Mouse (Mus musculus): Measurements from ENCODE around the gene Ip6k3. TPM values are rescaled to one million over a fixed set of nuclear protein-coding genes. Genes with fewer than 3 reads are reported as not detected.

Gene Ip6k3
- 0.29 and 0.33 TPM in 2 replicates for polyA plus RNA-seq (2012; rRNA removed)

DNA sequence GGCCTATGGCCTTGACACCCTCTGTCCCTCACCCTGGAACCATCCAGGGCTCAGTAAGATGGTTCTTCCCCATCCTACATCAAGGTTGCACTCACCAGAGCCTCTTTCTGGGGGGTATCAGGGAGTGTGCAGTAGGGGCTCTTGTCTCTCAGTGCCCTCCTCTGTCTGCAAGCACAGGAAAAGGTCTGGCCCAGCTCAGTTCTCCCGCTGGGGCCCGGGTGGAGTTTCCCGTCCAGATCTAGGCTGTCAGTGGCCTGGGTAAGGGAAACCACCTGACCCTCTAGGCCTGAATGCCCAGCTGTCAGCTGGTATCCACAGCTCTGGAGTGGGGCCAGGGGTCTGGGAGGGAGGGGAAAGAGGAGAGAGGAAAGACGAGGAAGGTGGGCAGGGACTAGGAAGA, at the start of gene Ip6k3:
Gene Ip6k3, minus strand, starts transcription at position 251 of the 400 bp plus-strand sequence.
- no peak for TF ChIP-seq POLR2A (IDR thresholded peaks at IDR 0.05; ENCODE audit: borderline replicate concordance, extremely low read depth, insufficient read depth, insufficient read length, poor library complexity, severe bottlenecking)
- TF ChIP-seq CTCF (IDR thresholded peaks at IDR 0.05; ENCODE audit: borderline replicate concordance, extremely low read depth, insufficient read depth, insufficient read length): no peak
- DNase-seq (ENCODE audit: low read depth): no peak

DNA sequence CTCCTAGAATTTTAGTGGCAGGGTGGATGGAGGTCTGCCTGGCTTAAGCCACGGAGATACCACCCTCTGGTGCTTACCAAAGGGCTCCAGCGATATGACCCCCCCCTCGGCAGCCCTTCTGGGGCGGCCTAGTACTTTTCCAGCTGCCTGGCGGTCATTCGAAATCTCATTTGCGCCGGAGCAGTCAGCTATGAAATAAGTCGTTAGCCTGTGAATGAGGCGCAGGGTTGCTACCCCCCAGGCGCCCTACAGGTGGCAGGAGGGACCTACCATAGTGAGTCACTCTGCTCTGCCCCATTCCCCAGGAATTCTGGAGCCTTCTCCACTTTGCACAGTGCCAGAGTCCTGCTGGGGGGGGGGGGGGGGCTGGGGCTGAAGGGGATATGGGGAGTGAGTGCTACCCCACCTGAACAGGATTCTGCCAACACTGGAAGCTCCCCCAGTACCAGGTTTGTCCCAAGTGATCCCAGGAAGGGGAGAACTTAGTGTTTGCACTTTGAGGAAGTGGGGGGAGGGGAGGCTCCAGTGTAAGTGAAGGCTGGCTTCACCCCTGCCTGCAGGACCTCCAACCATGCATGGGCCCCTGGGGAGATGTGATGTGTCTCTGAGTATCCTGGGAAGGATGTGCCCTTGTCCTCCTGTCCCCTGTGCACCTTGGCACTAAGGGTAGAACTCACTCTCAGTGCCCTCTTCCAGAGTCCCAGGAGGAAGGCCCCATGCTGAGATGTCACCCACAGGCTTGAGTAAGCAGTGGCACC, 45.4 kb upstream of the Ip6k3 start:
- TF ChIP-seq POLR2A (IDR thresholded peaks at IDR 0.05; ENCODE audit: borderline replicate concordance, extremely low read depth, insufficient read depth, insufficient read length, poor library complexity, severe bottlenecking) (no peak), CTCF (IDR thresholded peaks at IDR 0.05; ENCODE audit: borderline replicate concordance, extremely low read depth, insufficient read depth, insufficient read length) (peak; percentile 64)
- DNase-seq (ENCODE audit: low read depth): peak; percentile 76

DNA sequence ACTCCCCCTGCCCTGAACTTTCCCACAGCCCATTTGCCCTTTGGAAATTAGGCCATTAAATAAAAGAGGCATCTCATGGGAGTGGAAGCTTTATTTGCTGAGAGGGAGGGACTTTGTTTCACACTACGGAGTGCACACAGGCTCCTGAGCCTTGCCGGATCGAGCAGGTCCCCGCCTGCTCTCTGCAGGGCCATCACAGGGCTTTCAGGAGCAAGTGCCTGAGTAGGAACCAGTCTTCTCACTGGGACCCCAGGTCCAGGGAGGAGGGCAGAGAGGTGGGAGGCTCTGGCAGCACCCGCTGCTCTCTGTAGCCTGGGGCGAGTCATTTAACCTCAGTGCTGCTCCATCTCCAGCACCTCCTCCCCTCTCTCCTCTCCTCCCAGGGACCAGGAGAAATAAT, 44.4 kb upstream of the Ip6k3 start:
- no peak for DNase-seq (ENCODE audit: low read depth)
- no peak for TF ChIP-seq CTCF (IDR thresholded peaks at IDR 0.05; ENCODE audit: borderline replicate concordance, extremely low read depth, insufficient read depth, insufficient read length)
- TF ChIP-seq POLR2A (IDR thresholded peaks at IDR 0.05; ENCODE audit: borderline replicate concordance, extremely low read depth, insufficient read depth, insufficient read length, poor library complexity, severe bottlenecking): no peak

DNA sequence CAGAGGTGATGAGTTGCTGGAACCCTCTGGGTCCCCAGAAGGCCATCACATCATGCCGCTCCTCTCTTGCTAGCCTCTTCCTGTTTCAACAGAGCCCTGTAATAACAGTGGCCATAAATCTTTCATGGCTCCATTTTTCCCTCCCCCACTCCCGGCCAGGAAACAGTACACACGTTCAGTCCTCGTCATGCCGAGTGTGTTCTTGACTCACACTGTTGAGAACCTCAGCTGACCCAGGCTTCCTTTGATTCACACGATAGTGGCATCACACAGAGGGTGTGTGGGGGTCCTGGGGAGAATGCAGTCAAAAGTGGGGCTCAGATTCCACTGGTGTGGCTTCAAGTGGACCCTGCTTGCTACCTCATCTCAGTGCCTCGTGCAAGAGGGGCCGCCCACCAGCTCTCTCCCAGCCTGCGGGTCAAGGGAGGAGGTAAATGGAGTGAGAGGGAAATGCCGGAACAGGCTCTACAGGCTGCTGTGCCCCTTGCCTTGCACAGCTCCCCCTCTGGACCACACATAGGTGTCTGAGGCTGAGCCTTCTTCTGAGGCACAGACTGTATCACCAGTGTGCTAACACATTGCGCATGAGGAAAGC, 39.6 kb upstream of the Ip6k3 start:
- DNase-seq (ENCODE audit: low read depth): no peak
- TF ChIP-seq POLR2A (IDR thresholded peaks at IDR 0.05; ENCODE audit: borderline replicate concordance, extremely low read depth, insufficient read depth, insufficient read length, poor library complexity, severe bottlenecking) (no peak), CTCF (IDR thresholded peaks at IDR 0.05; ENCODE audit: borderline replicate concordance, extremely low read depth, insufficient read depth, insufficient read length) (no peak)

DNA sequence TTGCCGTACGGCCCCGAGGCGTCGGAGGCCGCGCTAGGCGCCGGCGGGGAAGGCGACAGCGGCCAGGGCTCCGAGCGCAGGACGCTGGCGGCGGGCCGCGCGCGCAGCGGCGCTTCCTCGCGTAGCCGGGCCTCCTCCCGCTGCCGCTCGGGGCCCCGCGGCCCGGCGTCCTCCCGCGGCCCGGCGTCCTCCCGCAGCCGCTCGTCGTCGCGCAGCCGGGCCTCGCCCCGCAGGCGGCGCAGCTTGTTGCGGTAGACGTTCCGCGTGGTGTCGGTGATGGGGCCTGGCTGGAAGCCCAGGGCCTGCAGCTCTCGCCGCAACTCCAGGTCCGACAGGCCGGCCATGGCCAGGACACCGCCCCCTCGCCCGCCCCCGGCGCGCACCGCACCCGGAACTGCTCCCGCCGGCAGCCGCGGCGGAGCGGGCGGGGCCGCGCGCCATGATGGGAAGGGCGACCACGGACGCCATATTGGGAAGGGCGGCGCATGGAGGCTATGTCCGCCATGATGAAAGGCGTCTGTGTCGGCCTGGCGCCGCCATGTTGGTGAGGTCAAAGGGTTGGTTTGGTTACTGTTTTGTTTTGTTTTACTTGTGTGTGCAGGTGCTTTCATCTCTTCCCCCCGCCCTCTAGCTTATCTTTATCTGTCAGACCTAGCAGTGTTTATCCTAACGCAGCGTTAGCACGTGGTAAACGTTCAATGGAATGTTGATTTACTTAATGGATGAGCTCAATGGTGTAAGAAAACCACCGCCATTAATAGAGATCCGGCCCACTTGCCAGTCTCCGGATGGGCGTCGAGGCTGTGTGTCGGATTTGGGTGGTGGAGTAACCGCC, 36.7 kb upstream of the Ip6k3 start, which contains the start of gene Lemd2:
Gene Lemd2, minus strand, starts transcription at position 395 of the 835 bp plus-strand sequence.
- TF ChIP-seq POLR2A (IDR thresholded peaks at IDR 0.05; ENCODE audit: borderline replicate concordance, extremely low read depth, insufficient read depth, insufficient read length, poor library complexity, severe bottlenecking): peak; percentile 96
- no peak for TF ChIP-seq CTCF (IDR thresholded peaks at IDR 0.05; ENCODE audit: borderline replicate concordance, extremely low read depth, insufficient read depth, insufficient read length)
- DNase-seq (ENCODE audit: low read depth): peak; percentile 98

DNA sequence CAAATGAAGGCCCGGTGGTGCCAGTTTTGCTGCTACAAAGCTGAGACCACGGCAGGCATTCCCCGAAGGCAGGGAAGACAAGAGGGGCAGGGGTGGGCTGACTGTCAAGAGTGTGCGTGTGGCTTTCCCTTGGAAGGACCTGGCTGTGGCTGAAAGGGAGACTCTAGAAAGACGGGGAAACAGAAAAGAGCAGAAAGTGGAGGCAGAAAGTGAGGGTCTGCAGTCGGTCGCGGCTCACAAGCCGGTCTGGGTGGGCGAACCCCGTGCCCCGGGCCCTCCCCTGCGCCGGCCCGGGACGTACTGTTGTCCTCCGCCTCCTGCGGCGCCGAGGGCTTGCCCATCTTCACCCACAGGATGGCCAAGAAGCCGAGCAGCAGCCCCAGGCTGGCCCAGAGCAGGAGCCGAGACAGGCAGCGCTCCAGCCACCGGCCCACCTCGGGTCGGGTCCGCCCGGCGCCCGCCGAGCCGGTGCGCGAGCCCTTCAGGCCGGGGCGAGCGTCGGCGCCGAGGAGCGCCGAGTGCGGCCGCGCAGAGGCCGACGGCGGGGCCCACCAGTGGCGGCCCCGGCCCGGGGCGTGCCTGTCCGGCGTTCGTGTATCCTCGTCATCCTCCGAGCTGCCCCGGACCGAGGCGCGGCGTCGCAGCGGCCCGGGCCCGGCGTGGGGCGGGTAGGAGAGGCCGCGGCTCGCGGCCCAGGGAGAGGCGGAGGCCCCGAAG, 35.9 kb upstream of the Ip6k3 start:
- DNase-seq (ENCODE audit: low read depth): peak; percentile 55
- no peak for TF ChIP-seq CTCF (IDR thresholded peaks at IDR 0.05; ENCODE audit: borderline replicate concordance, extremely low read depth, insufficient read depth, insufficient read length)

DNA sequence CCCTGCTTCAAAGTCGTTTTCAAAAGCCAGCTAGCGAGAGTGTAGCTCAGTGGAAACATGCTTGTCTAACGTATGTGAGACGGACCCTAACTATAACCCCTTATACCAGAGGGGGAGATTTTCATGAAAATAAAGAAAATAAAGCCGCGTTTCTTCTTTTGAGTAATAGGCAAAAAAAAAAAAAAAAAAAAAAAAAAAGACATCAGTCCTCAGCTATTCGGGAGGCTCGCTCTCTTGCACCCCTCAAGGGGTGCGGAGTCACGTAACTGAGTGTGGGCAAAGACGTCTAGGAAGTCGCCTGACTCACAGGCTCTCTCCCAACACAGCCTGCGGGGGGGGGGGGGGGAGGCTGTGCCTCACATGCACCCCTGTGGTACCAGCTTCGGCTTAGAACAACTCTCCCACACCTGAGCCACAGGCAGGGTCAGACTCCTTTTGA, 35.3 kb upstream of the Ip6k3 start:
- no peak for DNase-seq (ENCODE audit: low read depth)
- TF ChIP-seq CTCF (IDR thresholded peaks at IDR 0.05; ENCODE audit: borderline replicate concordance, extremely low read depth, insufficient read depth, insufficient read length) (no peak), POLR2A (IDR thresholded peaks at IDR 0.05; ENCODE audit: borderline replicate concordance, extremely low read depth, insufficient read depth, insufficient read length, poor library complexity, severe bottlenecking) (no peak)

DNA sequence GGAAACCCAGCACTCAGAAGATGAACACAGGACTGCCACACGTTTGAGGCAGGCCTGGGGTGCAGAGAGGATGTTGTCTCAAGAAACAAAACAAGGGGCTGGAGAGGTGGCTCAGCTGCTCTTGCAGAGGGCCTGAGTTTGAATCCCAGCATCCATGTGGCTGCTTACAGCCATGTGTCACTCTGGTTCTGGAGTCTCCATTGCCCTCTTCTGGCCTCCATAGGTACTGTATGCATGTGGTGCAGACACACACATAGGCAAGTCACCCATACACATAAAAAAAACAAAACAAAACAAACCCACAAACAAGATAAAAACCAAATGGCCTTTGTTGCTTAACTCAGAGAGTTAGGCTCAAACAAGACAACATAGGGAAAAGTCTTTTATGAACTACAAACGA, 34.4 kb upstream of the Ip6k3 start:
- peak; percentile 42; the same call in 1 of the 2 replicates for TF ChIP-seq CTCF (IDR thresholded peaks at IDR 0.05; ENCODE audit: borderline replicate concordance, extremely low read depth, insufficient read depth, insufficient read length)
- no peak for TF ChIP-seq POLR2A (IDR thresholded peaks at IDR 0.05; ENCODE audit: borderline replicate concordance, extremely low read depth, insufficient read depth, insufficient read length, poor library complexity, severe bottlenecking)
- DNase-seq (ENCODE audit: low read depth): no peak

DNA sequence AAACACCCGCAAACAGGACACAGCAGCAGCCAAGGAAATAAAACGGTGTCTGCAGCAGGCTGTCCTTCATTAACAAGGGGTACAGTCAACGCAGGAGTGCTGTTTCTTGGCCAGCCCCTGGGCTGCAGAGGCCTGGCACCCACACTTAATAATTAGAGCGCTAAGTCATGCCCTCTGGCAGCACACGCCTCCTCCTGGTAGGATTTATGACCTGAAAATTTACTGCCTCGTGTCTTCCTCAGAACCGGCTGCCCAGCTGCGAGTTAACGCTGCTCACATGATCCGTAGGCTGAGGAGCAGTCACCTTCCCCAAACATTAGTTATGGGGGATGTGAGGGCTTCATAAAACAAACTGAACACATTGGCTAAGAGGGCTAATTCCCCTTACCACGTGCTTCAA, 33.2 kb upstream of the Ip6k3 start:
- no peak for DNase-seq (ENCODE audit: low read depth)
- TF ChIP-seq POLR2A (IDR thresholded peaks at IDR 0.05; ENCODE audit: borderline replicate concordance, extremely low read depth, insufficient read depth, insufficient read length, poor library complexity, severe bottlenecking): no peak
- TF ChIP-seq CTCF (IDR thresholded peaks at IDR 0.05; ENCODE audit: borderline replicate concordance, extremely low read depth, insufficient read depth, insufficient read length): no peak

DNA sequence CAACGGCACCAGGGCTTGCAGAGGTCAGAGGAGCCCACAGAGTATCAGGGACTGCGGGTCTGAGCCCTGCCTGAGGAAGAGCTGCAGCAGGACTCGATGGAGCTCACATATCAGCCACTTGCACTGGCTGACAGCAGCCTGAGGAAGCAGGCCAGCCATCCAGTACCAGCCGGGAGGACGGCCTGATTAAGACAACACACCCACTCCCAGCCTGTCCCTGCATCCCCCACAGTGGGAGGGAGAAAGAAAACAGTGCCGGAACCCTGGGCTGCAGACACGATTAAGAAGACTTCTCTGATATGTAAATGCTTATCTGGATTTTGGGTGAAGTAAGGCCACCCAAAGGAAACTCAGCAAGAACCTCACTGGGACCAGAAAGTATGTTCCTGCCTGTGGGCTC, 32.3 kb upstream of the Ip6k3 start:
- TF ChIP-seq CTCF (IDR thresholded peaks at IDR 0.05; ENCODE audit: borderline replicate concordance, extremely low read depth, insufficient read depth, insufficient read length) (no peak), POLR2A (IDR thresholded peaks at IDR 0.05; ENCODE audit: borderline replicate concordance, extremely low read depth, insufficient read depth, insufficient read length, poor library complexity, severe bottlenecking) (no peak)

DNA sequence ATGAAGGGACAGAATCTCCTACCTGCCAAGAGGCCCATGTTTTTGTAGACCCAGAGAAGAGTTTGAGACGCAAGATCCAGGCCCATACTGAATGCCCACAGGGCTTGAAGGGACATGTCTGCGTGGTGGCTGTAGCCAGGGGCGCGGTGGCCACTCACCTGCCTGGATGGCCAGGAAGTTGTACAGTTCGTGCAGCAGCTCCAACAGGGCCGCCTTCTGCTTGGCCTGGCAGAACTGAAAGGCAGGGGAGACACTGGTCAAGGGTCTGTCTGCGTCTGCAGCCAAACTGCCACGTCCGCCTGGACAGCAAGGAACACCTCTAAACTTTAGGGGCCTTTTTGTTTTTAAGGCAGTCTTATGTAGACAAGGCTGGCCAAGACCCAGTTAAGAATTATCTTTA, 31.6 kb upstream of the Ip6k3 start:
- TF ChIP-seq POLR2A (IDR thresholded peaks at IDR 0.05; ENCODE audit: borderline replicate concordance, extremely low read depth, insufficient read depth, insufficient read length, poor library complexity, severe bottlenecking) (no peak), CTCF (IDR thresholded peaks at IDR 0.05; ENCODE audit: borderline replicate concordance, extremely low read depth, insufficient read depth, insufficient read length) (no peak)
- no peak for DNase-seq (ENCODE audit: low read depth)

More for the DNA sequence above, 32.3 kb upstream of the Ip6k3 start:
- no peak for DNase-seq (ENCODE audit: low read depth)
